Mouse (Mus musculus): ENCODE data around the gene Rims3.
A peak's percentile ranks its signal among the peaks of the same experiment; 100 is the strongest.

Gene Rims3

GRCm38 (mm10) chr4:120893656-120894401 is 39.2 kb downstream of the Rims3 start:
- DNase-seq (ENCODE audit: low spot score) = no peak

DNA sequence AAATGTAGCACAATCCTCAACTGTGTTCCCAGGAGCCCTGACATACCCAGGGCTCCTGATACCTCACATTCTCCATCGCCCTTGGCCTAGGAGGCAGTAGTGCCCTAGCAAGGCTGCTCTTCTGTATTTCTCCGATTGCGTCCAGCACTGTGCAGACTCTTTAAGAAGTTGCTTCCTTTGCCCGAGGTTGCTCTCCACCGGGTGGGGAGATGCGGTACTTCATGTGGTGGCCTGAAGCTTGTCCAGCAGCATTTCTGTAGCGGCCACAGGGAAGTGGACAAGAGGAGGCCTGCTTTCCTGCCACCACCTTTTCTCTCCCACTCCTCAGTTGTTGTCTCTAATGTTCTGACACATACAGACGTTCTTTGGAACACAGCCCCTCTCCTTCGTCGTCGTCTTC is 40.0 kb downstream of the Rims3 start:
- DNase-seq (ENCODE audit: low spot score) = no peak

- DNase-seq (ENCODE audit: low spot score) = no peak
Measured at GRCm38 (mm10) chr4:120895226-120895625, 40.6 kb downstream of the Rims3 start.

DNA sequence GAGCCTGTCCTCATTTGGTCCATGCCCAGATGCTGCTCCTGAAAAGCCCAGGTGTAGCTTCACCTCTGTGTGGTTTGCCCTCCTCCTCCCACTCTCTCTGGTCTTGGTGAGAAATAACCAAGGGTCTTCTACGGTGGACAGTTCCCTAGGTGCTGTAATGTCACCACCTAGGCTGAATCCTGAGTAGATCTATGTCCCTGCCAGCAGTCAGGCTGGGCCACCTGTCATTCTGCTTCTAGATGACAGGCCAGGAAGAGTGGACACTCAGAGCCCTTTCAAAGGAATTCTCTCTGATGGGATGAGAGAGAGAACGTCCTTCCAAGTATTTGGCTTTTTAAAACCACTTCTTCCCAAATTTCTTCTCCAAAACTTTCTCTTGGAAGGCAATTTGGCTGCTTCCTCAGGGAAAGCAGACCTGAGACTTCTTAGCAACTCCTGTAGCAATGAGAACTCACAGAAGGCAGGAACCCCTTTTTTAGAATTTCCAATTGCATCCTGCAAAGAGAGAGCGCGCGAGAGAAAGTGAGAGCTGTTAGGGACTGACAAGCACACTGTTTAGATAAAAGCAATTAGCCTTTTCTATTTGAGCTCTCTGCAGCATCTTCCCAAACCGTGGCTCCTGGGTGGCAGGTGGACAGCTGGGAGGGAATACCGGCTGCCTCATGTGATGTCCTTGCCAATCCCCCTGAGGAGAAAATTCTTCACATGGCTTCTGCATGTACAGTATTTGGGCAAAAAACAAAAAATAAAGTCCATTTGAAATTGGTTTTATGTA is 41.4 kb downstream of the Rims3 start:
- DNase-seq (ENCODE audit: low spot score) = no peak

GRCm38 (mm10) chr4:120904533-120904932 is 49.9 kb downstream of the Rims3 start:
- no peak for DNase-seq (ENCODE audit: low spot score)

GRCm38 (mm10) chr4:120905644-120906043 is 51.0 kb downstream of the Rims3 start:
- DNase-seq (ENCODE audit: low spot score) = no peak

GRCm38 (mm10) chr4:120909558-120910150 is 55.0 kb downstream of the Rims3 start:
- DNase-seq (ENCODE audit: low spot score) = peak; percentile 40

- no peak for DNase-seq (ENCODE audit: low spot score)
Measured at GRCm38 (mm10) chr4:120911086-120911485, 56.5 kb downstream of the Rims3 start.

DNA sequence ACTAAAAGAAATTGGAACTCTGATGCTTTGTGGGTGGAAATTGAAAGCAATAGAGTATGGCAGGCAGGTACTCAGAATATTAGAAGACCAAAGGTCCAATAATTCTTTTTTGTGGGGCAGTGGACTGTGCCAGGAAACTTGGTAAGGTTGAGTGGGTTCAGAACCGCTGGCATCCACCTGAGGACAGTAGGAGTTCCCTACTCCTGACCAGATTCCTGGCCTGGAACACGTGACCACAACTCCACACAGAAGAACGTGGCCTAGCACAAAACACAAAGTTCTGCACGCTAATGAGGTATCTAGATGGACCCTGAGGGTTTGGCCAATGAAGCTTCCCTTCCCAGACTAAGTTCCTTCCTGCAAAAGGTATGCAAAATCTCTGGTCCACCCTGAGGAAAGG is 58.2 kb downstream of the Rims3 start:
- no peak for DNase-seq (ENCODE audit: low spot score)

DNA sequence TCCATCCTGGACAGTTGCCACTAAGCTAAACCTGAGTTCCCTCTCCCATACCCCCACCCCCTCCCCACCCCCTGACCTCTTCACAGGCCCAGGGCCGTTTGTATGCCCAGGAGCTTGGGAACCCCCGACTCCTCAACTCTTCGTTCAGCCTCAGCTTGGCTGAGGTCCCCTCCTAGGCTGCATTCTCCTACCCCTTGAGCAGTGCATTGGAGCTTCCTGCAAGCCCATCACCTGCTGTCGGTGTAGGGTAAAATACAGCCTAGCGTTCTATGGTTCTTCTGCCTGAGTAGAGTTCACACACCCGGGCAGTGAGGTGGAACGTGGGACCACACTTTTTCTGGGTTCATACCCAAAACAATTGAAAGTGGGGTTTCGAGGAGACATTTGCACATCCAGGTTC is 58.8 kb downstream of the Rims3 start:
- DNase-seq (ENCODE audit: low spot score) = no peak

GRCm38 (mm10) chr4:120913861-120914260 is 59.2 kb downstream of the Rims3 start:
- DNase-seq (ENCODE audit: low spot score) = no peak

DNA sequence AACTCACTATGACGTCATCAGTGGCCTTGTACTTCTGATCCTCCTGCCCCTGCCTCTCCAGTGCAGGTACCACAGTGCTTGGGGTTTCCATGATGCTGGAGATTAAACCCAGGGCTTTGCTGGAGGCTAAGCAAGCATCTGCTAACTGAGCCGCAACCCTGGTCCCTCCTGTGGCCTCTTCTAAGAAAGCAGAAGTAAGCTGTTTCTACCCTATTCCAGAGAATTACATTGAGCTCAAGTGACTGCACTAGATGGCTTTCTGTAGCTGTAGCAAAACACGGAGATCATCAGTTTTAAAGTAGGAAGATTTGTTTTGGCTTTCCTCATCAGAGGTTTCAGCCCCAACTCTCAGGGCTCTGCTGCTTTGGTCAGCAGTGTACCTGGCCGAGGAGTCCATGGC is 59.9 kb downstream of the Rims3 start:
- no peak for DNase-seq (ENCODE audit: low spot score)

- DNase-seq (ENCODE audit: low spot score) = no peak
Measured at GRCm38 (mm10) chr4:120921461-120921860, 66.8 kb downstream of the Rims3 start.

DNA sequence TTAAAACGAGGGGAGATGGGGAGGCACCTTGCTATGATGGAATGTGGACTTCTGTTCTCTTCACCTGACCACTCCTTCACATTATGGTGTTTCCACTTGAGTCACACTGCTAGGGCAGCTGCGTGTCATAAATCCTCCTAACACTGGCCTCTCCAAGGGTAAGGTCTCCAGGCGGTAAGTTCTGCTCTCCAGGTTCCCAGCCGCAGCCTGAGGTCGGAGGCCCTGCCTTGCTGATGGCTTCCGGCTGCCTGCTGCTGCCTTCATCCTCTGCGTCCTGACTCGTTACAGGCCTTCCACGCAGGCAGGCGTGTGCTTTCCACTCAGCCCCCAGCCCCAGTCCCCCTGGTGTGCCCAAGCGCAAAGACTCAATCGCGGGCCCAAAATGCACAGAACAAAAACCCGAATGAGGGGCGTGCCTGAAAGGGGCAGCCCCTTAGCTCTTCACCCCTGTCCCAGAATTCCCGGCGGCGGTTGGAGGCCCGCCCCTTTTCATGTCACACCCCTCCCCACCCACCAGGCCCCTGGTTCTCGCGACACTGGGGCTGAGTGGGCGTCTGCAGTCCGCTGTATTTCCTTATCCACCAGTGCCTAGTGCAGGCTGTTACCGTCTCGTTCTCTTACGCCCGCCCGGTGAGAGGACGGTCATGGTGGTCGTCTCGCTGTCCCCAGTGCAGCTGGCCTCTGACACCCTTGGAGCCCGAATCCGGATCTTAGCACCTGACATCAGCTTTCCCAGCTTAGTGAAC is 70.1 kb downstream of the Rims3 start, which contains the start of gene Exo5:
Gene Exo5, minus strand, starts transcription at position 464 of the 746 bp plus-strand sequence.
- DNase-seq (ENCODE audit: low spot score) = peak; percentile 82

DNA sequence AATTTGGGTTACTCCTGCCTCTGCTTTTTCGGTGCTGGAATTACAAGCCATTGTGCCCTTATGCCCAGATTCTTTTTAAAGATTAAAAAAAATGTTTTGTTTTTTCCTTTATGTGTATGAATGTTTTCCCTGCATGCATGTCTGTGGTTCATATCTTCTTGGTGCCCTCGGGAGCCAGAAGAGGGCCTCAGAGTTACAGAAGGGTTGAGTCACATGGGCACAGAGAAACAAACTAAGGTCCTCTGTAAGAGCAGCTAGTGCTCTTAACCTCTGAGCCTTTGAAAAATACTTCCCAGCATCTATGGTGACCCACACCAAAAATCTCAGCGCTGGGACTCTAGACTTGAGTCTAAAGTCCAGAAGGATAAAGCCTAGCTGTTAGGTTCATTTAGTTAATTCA is 70.8 kb downstream of the Rims3 start:
- no peak for DNase-seq (ENCODE audit: low spot score)

DNA sequence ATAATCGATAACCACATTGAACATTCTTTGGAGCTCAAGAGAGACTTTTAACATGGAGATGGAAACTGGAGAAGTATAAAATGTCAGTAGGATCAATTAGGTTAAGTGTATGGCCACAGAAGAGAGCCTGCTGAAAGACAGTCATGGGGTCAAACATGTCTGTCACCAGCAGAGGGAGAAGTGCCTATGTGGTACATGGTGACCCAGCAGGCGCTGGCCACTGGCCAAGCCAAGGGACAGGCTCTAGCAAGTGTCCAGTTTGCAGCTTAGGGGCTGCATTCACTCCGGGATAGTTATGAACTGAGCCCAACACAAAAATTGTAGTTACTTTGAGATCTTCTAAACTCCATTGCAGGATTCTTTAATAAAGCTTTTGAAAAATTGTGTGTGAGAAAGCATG is 74.1 kb downstream of the Rims3 start:
- no peak for DNase-seq (ENCODE audit: low spot score)

DNA sequence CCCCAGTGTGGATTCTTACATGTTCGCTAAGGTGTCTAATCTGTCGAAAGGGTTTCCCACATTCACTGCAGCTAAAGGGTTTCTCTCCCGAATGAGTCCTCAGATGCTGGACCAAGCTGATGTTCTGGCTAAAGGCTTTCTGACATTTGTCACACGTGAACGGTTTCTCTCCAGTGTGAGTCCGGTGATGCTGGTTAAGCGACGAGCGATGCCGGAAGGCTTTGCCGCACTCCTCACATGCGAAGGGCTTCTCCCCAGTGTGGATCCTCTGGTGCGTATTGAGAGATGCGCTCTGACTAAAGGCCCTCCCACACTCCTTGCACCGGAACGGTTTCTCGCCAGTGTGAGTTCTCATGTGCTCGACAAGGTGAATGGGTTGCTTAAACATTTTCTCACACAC is 76.1 kb downstream of the Rims3 start:
- no peak for DNase-seq (ENCODE audit: low spot score)

- no peak for DNase-seq (ENCODE audit: low spot score)
Measured at GRCm38 (mm10) chr4:120935006-120935405, 80.4 kb downstream of the Rims3 start.
